Mouse (Mus musculus) C2C12 (cell line): ENCODE measurements around the gene Ptpn6. TPM values are rescaled to one million over a fixed set of nuclear protein-coding genes. Genes with fewer than 3 reads are reported as not detected.
"Not testable (repeated sequence)": the region's sequence is repeated elsewhere in the genome, so short reads cannot be mapped to it uniquely, and the experiment has no call there.

Experiments used
- H3K27me3 ChIP-seq: one replicate; pipeline ENCODE4 v1.6.1; 2011; ENCODE audit not compliant: control insufficient read depth, insufficient read depth, insufficient read length
- H3K36me3 ChIP-seq: one replicate; pipeline ENCODE4 v1.6.1; 2011; ENCODE audit not compliant: control insufficient read depth, insufficient read depth
- H3K4me3 ChIP-seq: one replicate; pipeline ENCODE4 v1.5.1; 2011; ENCODE audit warnings: mild to moderate bottlenecking, control low read depth; ENCODE audit not compliant: poor library complexity, insufficient read depth, severe bottlenecking
- H3K79me2 ChIP-seq: one replicate; pipeline ENCODE4 v1.6.1; 2011; ENCODE audit not compliant: control insufficient read depth, insufficient read depth
- H3K79me3 ChIP-seq: one replicate; pipeline ENCODE4 v1.6.1; 2011; ENCODE audit warnings: low read depth, control low read depth
- H3ac ChIP-seq: one replicate; pipeline ENCODE3; 2011; ENCODE audit warnings: low read depth; ENCODE audit not compliant: control insufficient read depth, insufficient read length
- CEBPB ChIP-seq: IDR thresholded peaks from one replicate; pipeline ENCODE4 v1.6.1; 2011; ENCODE audit warnings: low read depth, mild to moderate bottlenecking, control low read depth, moderate library complexity
- CTCF ChIP-seq: IDR thresholded peaks from one replicate; pipeline ENCODE4 v1.5.1; 2011; ENCODE audit not compliant: control insufficient read depth, insufficient read depth, insufficient read length
- FOSL1 ChIP-seq: IDR thresholded peaks from one replicate; pipeline ENCODE4 v1.8.0; 2011; ENCODE audit warnings: mild to moderate bottlenecking, low read length; ENCODE audit not compliant: poor library complexity, insufficient read depth, severe bottlenecking
- MAX ChIP-seq: IDR thresholded peaks from one replicate; pipeline ENCODE4 v1.6.1; 2011; ENCODE audit warnings: mild to moderate bottlenecking, control low read depth
- MYOD1 ChIP-seq: IDR thresholded peaks from one replicate; pipeline ENCODE4 v1.6.1; 2011; ENCODE audit warnings: low read depth; ENCODE audit not compliant: control insufficient read depth, insufficient read length
- MYOG ChIP-seq: IDR thresholded peaks from one replicate; pipeline ENCODE4 v1.6.1; 2011; ENCODE audit not compliant: control insufficient read depth, insufficient read length; ENCODE audit errors: extremely low read depth
- USF1 ChIP-seq: IDR thresholded peaks from one replicate; pipeline ENCODE4 v1.6.1; 2011; ENCODE audit warnings: low read depth, mild to moderate bottlenecking, control low read depth, moderate library complexity
- polyA plus RNA-seq: library from polyadenylated mRNA; unstranded; fragments of >200 nt; fragmentation: generic; extraction: Trizol; gene quantifications from one replicate; pipeline ENCODE4 v1.2.1, GENCODE M21; 2012; ENCODE audit warnings: missing spikeins

Ptpn6 gene
- polyA plus RNA-seq, 1 experiment, result 8.2 TPM

DNA sequence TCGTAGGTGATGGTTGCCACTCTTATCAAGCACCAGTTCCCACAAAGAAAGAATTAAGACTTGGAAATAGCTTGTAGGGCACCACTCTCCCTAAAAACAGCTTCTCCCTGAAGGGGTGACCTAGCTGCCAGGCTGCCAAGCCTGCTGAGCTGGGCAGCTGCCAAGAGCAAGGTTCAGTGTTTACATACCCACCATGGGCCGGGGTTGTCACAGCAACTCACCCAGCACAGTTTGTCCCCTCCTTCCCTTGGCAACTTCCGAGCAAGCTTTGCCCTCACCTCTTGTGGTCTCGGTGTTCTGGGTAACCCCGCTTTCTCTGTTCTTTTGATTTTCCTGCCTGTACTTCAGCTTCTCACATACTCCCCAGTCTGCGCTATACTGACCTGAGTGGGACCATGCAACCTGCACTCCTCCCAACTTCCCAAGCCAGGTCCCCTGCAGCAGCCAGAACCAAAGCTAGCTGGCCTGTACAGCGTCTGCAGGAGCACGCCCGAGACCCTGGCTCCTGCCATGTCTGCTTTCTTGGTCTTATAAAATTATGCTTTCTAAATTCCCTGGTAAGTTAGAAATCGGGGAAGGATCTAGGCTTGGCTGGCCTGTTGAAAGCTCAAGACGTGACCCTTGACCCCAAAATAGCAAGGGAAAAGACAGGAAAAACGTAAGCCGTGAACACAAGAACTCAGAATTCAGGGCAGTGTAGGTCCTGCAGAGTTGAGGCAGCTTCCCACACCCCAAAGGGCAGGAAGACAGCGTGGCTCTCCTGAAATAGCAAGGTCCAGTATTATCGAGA lies 44.2 kb downstream of the Ptpn6 start:
- H3ac ChIP-seq, result no peak overlapping the region
- no peaks in the 10 kb centered on the region for H3K27me3 ChIP-seq
- peaks cover 2% of the 10 kb centered on the region for H3K79me3 ChIP-seq
- no peaks in the 10 kb centered on the region for H3K79me2 ChIP-seq
- no peak for TF ChIP-seq MYOG
- TF ChIP-seq MYOD1, result no peak
- no peak for TF ChIP-seq CEBPB
- TF ChIP-seq MAX, result no peak
- TF ChIP-seq CTCF, result no peak
- no peak for TF ChIP-seq FOSL1
- TF ChIP-seq USF1, result no peak
- peaks cover 5% of the 10 kb centered on the region for H3K36me3 ChIP-seq
- H3K4me3 ChIP-seq, result no peak overlapping the region

DNA sequence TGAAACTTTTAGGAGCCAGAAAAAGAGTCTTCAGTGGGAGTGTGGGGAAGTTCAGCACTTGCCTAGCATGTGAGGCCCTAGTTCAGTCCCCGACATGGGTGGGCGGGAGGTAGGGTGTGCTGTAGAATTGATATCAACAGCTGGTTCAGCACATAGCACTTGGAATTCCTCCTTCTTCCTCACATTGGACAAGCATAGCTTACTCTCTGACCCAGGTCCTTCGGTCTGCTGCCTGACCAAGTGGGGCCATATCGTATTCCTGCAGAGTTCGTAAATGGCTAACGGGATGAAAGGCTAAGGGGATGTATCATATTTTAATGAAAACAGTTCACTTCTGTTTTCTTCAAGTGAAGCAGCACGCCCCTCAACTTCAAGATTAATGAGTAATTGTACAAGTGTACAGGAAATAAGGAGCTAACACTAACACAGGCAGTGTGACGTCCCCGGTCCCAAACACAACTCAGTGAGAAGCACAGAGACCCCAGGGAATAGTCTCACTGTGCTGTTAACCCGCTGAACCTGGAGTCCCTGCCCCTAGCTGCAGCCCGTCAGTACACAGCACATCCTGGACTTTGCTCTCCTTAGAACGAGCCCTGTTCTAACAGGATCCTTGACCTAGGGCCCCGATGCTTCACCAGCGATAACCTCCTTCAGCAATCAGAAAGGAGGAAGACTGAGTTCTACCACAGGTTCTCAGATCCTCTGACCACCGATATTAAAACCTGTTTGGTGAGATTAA lies 45.1 kb downstream of the Ptpn6 start:
- Histone ChIP-seq H3K79me3 (peaks cover 2% of the 10 kb centered on the region), H3K36me3 (peaks cover 5% of the 10 kb centered on the region), H3ac (no peak overlapping the region), H3K79me2 (no peaks in the 10 kb centered on the region), H3K27me3 (no peaks in the 10 kb centered on the region), H3K4me3 (no peak overlapping the region)
- TF ChIP-seq USF1 (no peak), MAX (no peak), FOSL1 (no peak)

DNA sequence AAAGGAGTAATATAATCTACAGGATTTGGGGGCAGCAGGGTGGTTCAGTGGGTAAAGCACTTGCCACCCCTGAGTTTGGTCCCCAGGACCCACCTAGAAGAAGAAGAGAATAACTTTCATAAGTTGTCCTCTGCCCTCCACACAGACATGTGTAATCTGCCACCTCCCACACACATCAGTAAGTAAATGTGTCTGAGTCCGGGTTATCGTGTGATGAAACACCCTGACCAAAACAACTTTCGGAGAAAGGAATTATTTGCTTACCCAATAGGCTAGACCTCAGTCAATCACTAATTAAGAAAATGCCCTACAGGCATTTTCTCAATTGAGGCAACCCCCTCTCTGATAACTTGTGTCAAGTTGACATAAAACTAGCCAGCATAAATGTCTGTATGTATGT lies 48.0 kb downstream of the Ptpn6 start:
- Histone ChIP-seq H3ac (no peak overlapping the region), H3K4me3 (no peak overlapping the region), H3K27me3 (no peaks in the 10 kb centered on the region), H3K79me2 (no peaks in the 10 kb centered on the region), H3K79me3 (peaks cover 2% of the 10 kb centered on the region), H3K36me3 (no peaks in the 10 kb centered on the region)
- TF ChIP-seq CTCF (no peak), USF1 (no peak), MYOG (no peak), MYOD1 (no peak), MAX (no peak), CEBPB (no peak), FOSL1 (no peak)

DNA sequence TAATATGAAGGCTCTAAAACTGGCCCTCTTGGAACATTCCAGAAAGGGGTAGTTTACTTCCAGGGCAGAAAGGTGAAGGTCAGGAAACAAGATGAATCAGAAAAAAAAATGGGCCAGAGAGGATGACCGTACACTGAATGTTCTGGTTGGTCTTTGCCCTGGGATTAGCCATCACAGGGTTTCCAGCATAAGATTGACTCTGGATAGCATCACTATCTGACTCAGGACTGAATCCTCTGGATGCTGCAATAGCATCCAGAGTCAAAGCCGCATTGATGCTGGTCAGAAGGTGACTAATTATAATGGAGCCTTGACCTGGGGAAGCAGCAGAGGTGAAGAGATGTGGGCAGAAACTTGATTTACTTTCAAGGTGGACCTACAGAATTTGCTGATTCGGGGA lies 49.5 kb downstream of the Ptpn6 start:
- no peak overlapping the region for H3ac ChIP-seq
- no peaks in the 10 kb centered on the region for H3K27me3 ChIP-seq
- H3K79me3 ChIP-seq, result peaks cover 2% of the 10 kb centered on the region
- TF ChIP-seq MYOG (no peak), MYOD1 (no peak), CEBPB (peak; percentile 18), FOSL1 (no peak)
- H3K4me3 ChIP-seq, result no peak overlapping the region
- no peaks in the 10 kb centered on the region for H3K36me3 ChIP-seq
- H3K79me2 ChIP-seq, result no peaks in the 10 kb centered on the region

DNA sequence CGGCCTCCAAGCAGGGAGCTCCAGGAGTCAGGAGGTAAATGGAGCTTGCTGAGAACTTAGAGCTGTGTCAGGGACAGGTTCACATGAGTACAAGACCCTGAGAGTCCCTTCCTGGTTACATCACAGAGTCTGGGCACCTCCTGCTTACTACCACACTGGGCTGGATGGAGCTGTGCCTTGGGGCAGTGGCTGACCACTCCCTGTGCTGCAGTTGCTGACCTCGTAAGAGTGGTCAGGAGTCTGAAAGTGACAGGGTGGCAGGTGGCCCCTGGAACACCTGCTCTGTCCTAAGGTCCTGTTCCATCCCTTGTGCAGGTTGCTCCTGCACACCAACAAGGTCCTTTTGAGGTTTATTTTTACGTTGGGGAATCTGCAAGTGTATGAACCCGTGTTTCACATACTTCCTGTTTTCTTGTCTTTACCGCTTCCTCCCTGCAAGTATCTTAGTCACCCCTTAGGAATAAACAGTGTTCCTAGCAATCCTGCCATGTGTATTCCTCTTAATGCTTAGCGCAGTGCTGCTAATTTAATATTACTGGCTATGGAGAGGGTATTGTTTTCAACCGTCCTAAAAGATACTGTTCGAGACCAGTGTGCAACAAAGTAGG lies 50.3 kb downstream of the Ptpn6 start:
- no peak overlapping the region for H3K4me3 ChIP-seq
- H3K79me2 ChIP-seq, result no peaks in the 10 kb centered on the region
- H3K36me3 ChIP-seq, result no peaks in the 10 kb centered on the region
- no peaks in the 10 kb centered on the region for H3K27me3 ChIP-seq
- TF ChIP-seq MAX (no peak), CEBPB (no peak), FOSL1 (no peak), CTCF (no peak)
- H3K79me3 ChIP-seq, result no peaks in the 10 kb centered on the region
- no peak overlapping the region for H3ac ChIP-seq

DNA sequence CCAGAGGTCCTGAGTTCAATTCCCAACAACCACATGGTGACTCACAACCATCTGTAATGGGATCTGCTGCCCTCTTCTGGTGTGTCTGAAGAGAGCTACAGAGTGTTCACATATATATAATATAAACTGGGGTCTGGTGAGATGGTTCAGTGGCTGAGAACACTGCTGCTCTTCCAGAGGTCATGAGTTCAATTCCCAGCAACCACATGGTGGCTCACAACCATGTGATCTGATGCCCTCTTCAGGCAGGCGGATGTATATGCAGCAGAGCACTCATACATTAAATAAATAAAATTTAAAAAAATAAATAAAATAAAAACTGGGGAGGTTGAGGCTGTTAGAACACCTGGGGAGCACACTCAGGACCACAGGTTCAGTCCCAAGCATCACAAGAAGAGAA lies 51.9 kb downstream of the Ptpn6 start:
- not testable (repeated sequence) for H3K79me2 ChIP-seq, H3K27me3 ChIP-seq, H3K79me3 ChIP-seq, H3K36me3 ChIP-seq, H3K4me3 ChIP-seq, H3ac ChIP-seq
